Comparison of ENCODE assay signal across 12 mouse cellular contexts in genomic region chr5:75922677-75923076, GRCm38 (mm10). TPM values are rescaled to one million over a fixed set of nuclear protein-coding genes. Genes with fewer than 3 reads are reported as not detected.
DNase-seq lines count a peak whose midpoint lies in the region; ATAC-seq and TF ChIP-seq lines count a peak whose summit lies in the region.
"Had no signal": no experiment of that assay in that cellular context is flagged by ENCODE, and none has a peak within 500 bp of the region (broad histone marks: within the 10 kb centered on the region; RNA-seq: fewer than 3 reads in every experiment).

No protein-coding gene starts in this region.

- H3K27me3 ChIP-seq in hindbrain, postnatal 0 days (ENCODE audit: insufficient read depth, low read length), result no peaks in the 10 kb centered on the region
- no peaks in the 10 kb centered on the region for H3K27me3 ChIP-seq in hindbrain, embryonic 14.5 days (ENCODE audit: control insufficient read depth, insufficient read depth, low read length)
- H3K27me3 ChIP-seq in embryonic facial prominence, embryonic 10.5 days (replicated peaks; ENCODE audit: low read depth, poor library complexity, severe bottlenecking), result no peaks in the 10 kb centered on the region
- no peaks in the 10 kb centered on the region for H3K27me3 ChIP-seq in kidney, embryonic 14.5 days (ENCODE audit: control insufficient read depth, insufficient read depth, low read length)
- no peaks in the 10 kb centered on the region for H3K27me3 ChIP-seq in limb, embryonic 10.5 days (ENCODE audit: low read depth, poor library complexity, severe bottlenecking)
- H3K27me3 ChIP-seq: midbrain, embryonic 12.5 days had no signal

- H3K36me3 ChIP-seq in hindbrain, postnatal 0 days (ENCODE audit: insufficient read depth, low read length), result no peaks in the 10 kb centered on the region
- no peaks in the 10 kb centered on the region for H3K36me3 ChIP-seq in hindbrain, embryonic 14.5 days (replicated peaks; ENCODE audit: control insufficient read depth, insufficient read depth)
- H3K36me3 ChIP-seq in embryonic facial prominence, embryonic 10.5 days (replicated peaks), result no peaks in the 10 kb centered on the region
- no peaks in the 10 kb centered on the region for H3K36me3 ChIP-seq in kidney, embryonic 14.5 days (ENCODE audit: control insufficient read depth, insufficient read depth, low read length)
- H3K36me3 ChIP-seq in limb, embryonic 10.5 days, result no peaks in the 10 kb centered on the region
- H3K36me3 ChIP-seq: midbrain, embryonic 12.5 days had no signal

- peak; percentile 29; the same call in 1 of the 2 replicates for ATAC-seq in hindbrain, postnatal 0 days
- no peak for ATAC-seq in hindbrain, embryonic 14.5 days (ENCODE audit: low FRiP score)
- ATAC-seq in kidney, embryonic 14.5 days (ENCODE audit: low FRiP score, low TSS enrichment), result no peak

- H3K4me2 ChIP-seq in hindbrain, postnatal 0 days (ENCODE audit: low read depth, low read length), result no peak overlapping the region
- no peak overlapping the region for H3K4me2 ChIP-seq in hindbrain, embryonic 14.5 days (replicated peaks)
- H3K4me2 ChIP-seq in kidney, embryonic 14.5 days (replicated peaks; ENCODE audit: low read depth, low read length), result no peak overlapping the region
- H3K4me2 ChIP-seq: midbrain, embryonic 12.5 days had no signal

- no peaks in the 10 kb centered on the region for H3K9me3 ChIP-seq in hindbrain, postnatal 0 days (ENCODE audit: low read length)
- H3K9me3 ChIP-seq in hindbrain, embryonic 14.5 days (ENCODE audit: control insufficient read depth, low read length), result no peaks in the 10 kb centered on the region
- no peaks in the 10 kb centered on the region for H3K9me3 ChIP-seq in embryonic facial prominence, embryonic 10.5 days
- H3K9me3 ChIP-seq in kidney, embryonic 14.5 days (ENCODE audit: control insufficient read depth, low read length), result no peaks in the 10 kb centered on the region
- H3K9me3 ChIP-seq in limb, embryonic 10.5 days (replicated peaks), result no peaks in the 10 kb centered on the region
- H3K9me3 ChIP-seq: midbrain, embryonic 12.5 days had no signal

- WGBS in hindbrain, postnatal 0 days, result 76% methylated on average over 6 of the region's 6 CpGs
- 81% methylated on average over 6 of the region's 6 CpGs for WGBS in hindbrain, embryonic 14.5 days
- WGBS in embryonic facial prominence, embryonic 10.5 days, result 87% methylated on average over 6 of the region's 6 CpGs
- WGBS in kidney, embryonic 14.5 days, result 58% methylated on average over 6 of the region's 6 CpGs
- WGBS in limb, embryonic 10.5 days, result 84% methylated on average over 6 of the region's 6 CpGs

- no peak overlapping the region for H3K4me3 ChIP-seq in hindbrain, postnatal 0 days (ENCODE audit: low read length)
- no peak overlapping the region for H3K4me3 ChIP-seq in hindbrain, embryonic 14.5 days (replicated peaks; ENCODE audit: low read length)
- H3K4me3 ChIP-seq in embryonic facial prominence, embryonic 10.5 days, result no peak overlapping the region
- H3K4me3 ChIP-seq in kidney, embryonic 14.5 days (ENCODE audit: low read length), result no peak overlapping the region
- H3K4me3 ChIP-seq in limb, embryonic 10.5 days, result no peak overlapping the region
- H3K4me3 ChIP-seq: erythroblast, embryonic 14.5 days; midbrain, embryonic 12.5 days had no signal

- no peak for TF ChIP-seq CTCF in hindbrain, postnatal 0 days (IDR thresholded peaks at IDR 0.05; ENCODE audit: low read depth)

- DNase-seq in hindbrain, postnatal 0 days (ENCODE audit: low spot score), result no peak
- DNase-seq in hindbrain, embryonic 14.5 days (ENCODE audit: low spot score), result no peak
- DNase-seq in embryonic facial prominence, embryonic 10.5 days (ENCODE audit: low spot score), result no peak
- DNase-seq in lung, postnatal 36 days, result peak; percentile 70
- no peak for DNase-seq in T-cell, adult 2 months (ENCODE audit: low spot score)
- DNase-seq in c-Kit-positive CD71-positive TER-119-positive erythroid progenitor cells, embryonic 14.5 days (ENCODE audit: low spot score), result no peak
- no peak for DNase-seq in limb, embryonic 10.5 days (ENCODE audit: low spot score)
- DNase-seq: cerebellum, adult 11 months; thymus, adult 18-20 months had no signal

- no peak overlapping the region for H3K9ac ChIP-seq in hindbrain, postnatal 0 days (replicated peaks; ENCODE audit: low read length)
- no peak overlapping the region for H3K9ac ChIP-seq in hindbrain, embryonic 14.5 days
- H3K9ac ChIP-seq in kidney, embryonic 14.5 days (ENCODE audit: low read depth, low read length), result no peak overlapping the region
- H3K9ac ChIP-seq: midbrain, embryonic 12.5 days had no signal

- no peaks in the 10 kb centered on the region for H3K4me1 ChIP-seq in hindbrain, postnatal 0 days (ENCODE audit: insufficient read depth, low read length)
- H3K4me1 ChIP-seq in hindbrain, embryonic 14.5 days (replicated peaks; ENCODE audit: control insufficient read depth, insufficient read depth, low read length), result no peaks in the 10 kb centered on the region
- H3K4me1 ChIP-seq in embryonic facial prominence, embryonic 10.5 days, result peaks cover 4% of the 10 kb centered on the region; the same call in 1 of the 2 replicates
- H3K4me1 ChIP-seq in kidney, embryonic 14.5 days (ENCODE audit: control insufficient read depth, insufficient read depth, low read length), result peaks cover 5% of the 10 kb centered on the region
- peaks cover 16% of the 10 kb centered on the region for H3K4me1 ChIP-seq in limb, embryonic 10.5 days
- H3K4me1 ChIP-seq: midbrain, embryonic 12.5 days had no signal

- H3K27ac ChIP-seq in hindbrain, postnatal 0 days, result no peak overlapping the region
- H3K27ac ChIP-seq in hindbrain, embryonic 14.5 days, result no peak overlapping the region
- H3K27ac ChIP-seq in embryonic facial prominence, embryonic 10.5 days (replicated peaks), result peak overlapping the region; percentile 6; the same call in 1 of the 2 replicates
- peak overlapping the region; percentile 47; the same call in 1 of the 2 replicates for H3K27ac ChIP-seq in kidney, embryonic 14.5 days (ENCODE audit: low read depth, low read length)
- H3K27ac ChIP-seq in limb, embryonic 10.5 days, result no peak overlapping the region
- H3K27ac ChIP-seq: midbrain, embryonic 12.5 days had no signal

RNA-seq across cellular contexts. Expression of gene Kdr, which starts 55.6 kb away (rescaled TPM):
- total RNA-seq in hindbrain, postnatal 0 days (2014; rRNA removed), result 20.1 and 24.6 TPM in 2 replicates
- 12.9 TPM in 2 replicates for polyA plus RNA-seq in hindbrain, postnatal 0 days (2015; fragmentation: Nextera tagmentation; extraction: Ambion mirVana)
- polyA plus RNA-seq in hindbrain, embryonic 14.5 days (2014; fragmentation: Nextera tagmentation; extraction: Ambion mirVana), result 25.8 and 29.0 TPM in 2 replicates
- 25.5 and 26.0 TPM in 2 replicates for polyA plus RNA-seq in embryonic facial prominence, embryonic 10.5 days (2016; fragmentation: Nextera tagmentation; extraction: Ambion mirVana)
- 18.4 and 39.5 TPM in 2 replicates for polyA plus RNA-seq in kidney, embryonic 14.5 days (2014; fragmentation: Nextera tagmentation; extraction: Ambion mirVana)
- 25.7 and 25.8 TPM in 2 replicates for polyA plus RNA-seq in limb, embryonic 10.5 days (2016; fragmentation: Nextera tagmentation; extraction: Ambion mirVana)

Comparison
In these comparisons a context has a peak if more than half of its experiments do, and no peak if none do; other contexts are left out.
1. H3K27ac ChIP-seq: peak in embryonic facial prominence, embryonic 10.5 days (single experiment) and kidney, embryonic 14.5 days (single experiment); none in hindbrain, postnatal 0 days (single experiment), hindbrain, embryonic 14.5 days (single experiment) and limb, embryonic 10.5 days (single experiment).